Mouse (Mus musculus) CH12.LX (cell line): ENCODE data around the gene Pigo. TPM values are rescaled to one million over a fixed set of nuclear protein-coding genes. Genes with fewer than 3 reads are reported as not detected.
A peak's percentile ranks its signal among the peaks of the same experiment; 100 is the strongest.

Experiments used
- DNase-seq: peaks from one replicate; pipeline ENCODE4 v3.0.0-alpha.2; 2013; ENCODE audit errors: extremely low read depth
- H3K27ac ChIP-seq: 2 replicates; pipeline ENCODE4 v1.5.1; 2012; ENCODE audit warnings: low read depth, mild to moderate bottlenecking, control low read depth, moderate library complexity; ENCODE audit not compliant: insufficient read depth
- H3K27me3 ChIP-seq: replicated peaks from 2 replicates; pipeline ENCODE3; 2012; ENCODE audit warnings: inconsistent platforms
- H3K36me3 ChIP-seq, 2 experiments: replicated peaks in 1 of 2; 2 replicates each; pipeline versions ENCODE3 to v1.6.1; 2012; ENCODE audit warnings: inconsistent platforms in 1 of 2, low read length in 1 of 2, mild to moderate bottlenecking in 1 of 2, mixed read lengths in 1 of 2, moderate library complexity in 1 of 2; ENCODE audit not compliant: control insufficient read depth in 1 of 2, insufficient read depth in 1 of 2
- H3K4me1 ChIP-seq, 2 experiments: 2 replicates each; pipeline ENCODE4 v1.6.1; 2012; ENCODE audit warnings: inconsistent platforms in 1 of 2, moderate library complexity in 1 of 2; ENCODE audit not compliant: insufficient read depth in 2 of 2, control insufficient read depth in 1 of 2
- H3K4me2 ChIP-seq: 2 replicates; pipeline ENCODE4 v1.6.1; 2012; ENCODE audit warnings: low read depth, mild to moderate bottlenecking, control low read depth; ENCODE audit not compliant: poor library complexity, insufficient read depth, severe bottlenecking
- H3K4me3 ChIP-seq, 3 experiments: fragments of 150-350 bp in 1 of 3; sonication (generic) in 1 of 3; replicated peaks in 1 of 3; 2 replicates each; pipeline versions ENCODE3 to v1.5.1; 2011 to 2012; ENCODE audit warnings: low read depth in 2 of 3, low read length in 2 of 3, mild to moderate bottlenecking in 2 of 3, moderate library complexity in 2 of 3, control low read depth in 1 of 3, improper control_type of control experiment in 1 of 3, inconsistent platforms in 1 of 3, mixed read lengths in 1 of 3; ENCODE audit not compliant: poor library complexity in 1 of 3
- H3K79me2 ChIP-seq: replicated peaks from 2 replicates; pipeline ENCODE4 v1.6.1; 2012; ENCODE audit warnings: mild to moderate bottlenecking, moderate library complexity; ENCODE audit not compliant: control insufficient read depth, poor library complexity, insufficient read depth, severe bottlenecking; ENCODE audit errors: extremely low read depth
- H3K9ac ChIP-seq: 2 replicates; pipeline ENCODE4 v1.6.1; 2012; ENCODE audit warnings: low read depth, mild to moderate bottlenecking, control low read depth, moderate library complexity; ENCODE audit not compliant: insufficient read depth
- H3K9me3 ChIP-seq: replicated peaks from 2 replicates; pipeline ENCODE3; 2012; ENCODE audit warnings: low read length, inconsistent platforms, mixed read lengths
- CHD1 ChIP-seq: IDR thresholded peaks from 2 replicates; pipeline ENCODE4 v1.6.1; 2012; ENCODE audit warnings: low read depth, low read length, improper control_type of control experiment, inconsistent platforms
- CHD2 ChIP-seq: IDR thresholded peaks from 2 replicates; pipeline ENCODE4 v1.6.1; 2011; ENCODE audit warnings: low read length, improper control_type of control experiment
- CTCF ChIP-seq, 2 experiments: IDR thresholded peaks in 1 of 2; conservative IDR thresholded peaks in 1 of 2; 2 replicates each; pipeline ENCODE4 v1.5.1; 2011 to 2012; ENCODE audit warnings: low read depth in 2 of 2, low read length in 2 of 2, improper control_type of control experiment in 1 of 2, inconsistent platforms in 1 of 2, mild to moderate bottlenecking in 1 of 2, moderate library complexity in 1 of 2
- EP300 ChIP-seq: IDR thresholded peaks from 2 replicates; pipeline ENCODE4 v1.6.1; 2011; ENCODE audit warnings: low read length, improper control_type of control experiment
- IRF4 ChIP-seq: IDR thresholded peaks from 2 replicates; pipeline ENCODE4 v1.6.1; 2014; ENCODE audit warnings: low read depth, mild to moderate bottlenecking, inconsistent platforms, low read length, improper control_type of control experiment
- JUN ChIP-seq: IDR thresholded peaks from 2 replicates; pipeline ENCODE4 v1.6.1; 2011; ENCODE audit warnings: low read depth, mild to moderate bottlenecking, low read length, improper control_type of control experiment, moderate library complexity; ENCODE audit not compliant: insufficient read depth
- KAT2A ChIP-seq: IDR thresholded peaks from 2 replicates; pipeline ENCODE4 v1.6.1; 2012; ENCODE audit warnings: low read length, improper control_type of control experiment, inconsistent platforms; ENCODE audit not compliant: insufficient replicate concordance
- MAFK ChIP-seq: IDR thresholded peaks from 2 replicates; pipeline ENCODE4 v1.6.1; 2011; ENCODE audit warnings: low read length, improper control_type of control experiment; ENCODE audit not compliant: insufficient replicate concordance
- MAX ChIP-seq: IDR thresholded peaks from 2 replicates; pipeline ENCODE4 v1.6.1; 2011; ENCODE audit warnings: low read length, improper control_type of control experiment
- MAZ ChIP-seq: IDR thresholded peaks from 2 replicates; pipeline ENCODE4 v1.6.1; 2012; ENCODE audit warnings: low read depth, mild to moderate bottlenecking, inconsistent platforms, low read length, improper control_type of control experiment, moderate library complexity
- MEF2A ChIP-seq: IDR thresholded peaks from 2 replicates; pipeline ENCODE4 v1.6.1; 2014; ENCODE audit warnings: low read depth, mild to moderate bottlenecking, inconsistent platforms, low read length, improper control_type of control experiment, borderline replicate concordance
- MXI1 ChIP-seq: IDR thresholded peaks from 2 replicates; pipeline ENCODE4 v1.6.1; 2011; ENCODE audit warnings: mild to moderate bottlenecking, low read depth, low read length, improper control_type of control experiment
- PAX5 ChIP-seq: IDR thresholded peaks from 2 replicates; pipeline ENCODE4 v1.6.1; 2012; ENCODE audit warnings: low read length, inconsistent platforms, mixed read lengths
- POLR2A ChIP-seq: IDR thresholded peaks from 2 replicates; pipeline ENCODE4 v1.6.1; 2011; ENCODE audit warnings: low read depth, mild to moderate bottlenecking, improper control_type of control experiment, low read length
- SIN3A ChIP-seq: IDR thresholded peaks from 2 replicates; pipeline ENCODE4 v1.6.1; 2012; ENCODE audit warnings: low read length, improper control_type of control experiment, inconsistent platforms
- SMC3 ChIP-seq: IDR thresholded peaks from 2 replicates; pipeline ENCODE4 v1.6.1; 2011; ENCODE audit warnings: low read depth, low read length, improper control_type of control experiment
- TBP ChIP-seq: conservative IDR thresholded peaks from 2 replicates; pipeline ENCODE4 v1.6.1; 2011; ENCODE audit warnings: low read depth, low read length, improper control_type of control experiment
- ZKSCAN1 ChIP-seq: IDR thresholded peaks from 2 replicates; pipeline ENCODE4 v1.6.1; 2012; ENCODE audit warnings: low read depth, inconsistent platforms, low read length, improper control_type of control experiment, borderline replicate concordance
- ZMIZ1 ChIP-seq: IDR thresholded peaks from 2 replicates; pipeline ENCODE4 v1.6.1; 2012; ENCODE audit warnings: low read depth, mild to moderate bottlenecking, inconsistent platforms, low read length, improper control_type of control experiment
- dilution Hi-C: fragments of 300-500 bp; cut with MboI; formaldehyde crosslinking; loops from 2 replicates; pipeline ENCODE4 v1.14.3; 2020; ENCODE audit warnings: low sequenced_read_pairs; ENCODE audit not compliant: extremely low pct_unique_long_range_greater_than_20kb, extremely low pct_ligation_motif_present
- in situ Hi-C: fragments of 300-500 bp; cut with MboI; formaldehyde crosslinking; loops from 3 replicates; pipeline ENCODE4 v1.14.3; 2019; ENCODE audit warnings: low sequenced_read_pairs, low pct_ligation_motif_present, low pct_unique_long_range_greater_than_20kb, mixed read lengths
- polyA plus RNA-seq: library from polyadenylated mRNA; unstranded; fragments of >175 nt; gene quantifications from 2 replicates; pipeline ENCODE4 v1.2.1, GENCODE M21; 2012; ENCODE audit warnings: low read depth; ENCODE audit not compliant: insufficient read length
- total RNA-seq, 2 experiments: library from RNA; depleted of rRNA; stranded (reverse); fragments of 300-350 nt in 1 of 2; fragments of >200 nt in 1 of 2; gene quantifications; 2 replicates each; pipeline ENCODE4 v1.2.3; 2012 to 2014

Pigo gene
- total and polyA plus RNA-seq, 3 experiments: 8.0 to 19.4 (median 18.7) TPM

DNA sequence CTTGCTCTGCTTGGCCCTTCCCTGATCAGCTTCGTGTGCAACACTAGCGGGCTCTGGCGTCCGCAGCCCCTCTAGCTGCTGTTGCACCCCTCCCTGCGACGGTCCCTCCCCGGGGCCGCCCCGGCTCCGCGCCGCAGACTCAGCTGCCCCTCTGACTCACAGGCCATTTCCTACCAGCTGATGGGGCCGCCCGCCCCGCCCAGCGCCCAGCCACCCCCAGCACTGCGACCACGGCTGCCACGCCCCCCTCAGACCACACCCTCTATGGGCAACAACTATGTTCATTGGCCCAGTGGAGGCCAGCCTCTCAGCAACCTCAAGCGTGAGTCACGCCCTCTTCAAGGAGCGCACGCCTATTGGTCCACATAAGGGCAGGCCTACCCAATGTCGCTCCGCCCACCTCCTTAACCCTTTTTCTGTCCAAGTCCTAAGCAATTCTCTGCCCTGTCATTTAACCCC lies 14.5 kb upstream of the Pigo start (continued):
- TF ChIP-seq IRF4: peak; percentile 43; the same call in 1 of the 2 replicates
- TF ChIP-seq CHD2: 0 out of 2 replicates have a peak, but pooled peaks have one; percentile 14
- TF ChIP-seq EP300: no peak

DNA sequence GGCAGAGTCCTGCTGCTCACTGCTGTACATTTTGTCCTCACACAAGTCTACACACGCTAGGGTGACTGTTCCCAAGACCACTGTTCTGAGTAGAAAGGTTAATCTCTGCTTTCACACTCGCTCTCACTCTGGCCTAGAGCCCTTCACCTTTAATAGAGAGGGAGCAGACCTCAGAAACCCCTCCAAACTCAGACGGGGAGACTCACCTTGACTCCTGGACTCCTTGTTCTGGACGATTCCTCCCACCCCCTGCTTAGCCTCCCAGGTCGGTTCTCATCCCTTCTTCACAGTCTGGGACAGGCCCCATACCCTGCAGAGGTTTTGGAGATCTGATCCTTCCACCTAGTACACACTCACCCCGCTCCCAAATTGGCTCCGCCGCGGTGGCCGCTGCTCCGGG lies 14.0 kb upstream of the Pigo start:
- Histone ChIP-seq H3K9me3 (no peaks in the 10 kb centered on the region), H3K36me3 (peaks cover 0 to 22% of the 10 kb centered on the region in 2 experiments), H3K4me2 (peak overlapping the region; percentile 66), H3K27me3 (no peaks in the 10 kb centered on the region), H3K9ac (peak overlapping the region; percentile 69), H3K4me3 (peak overlapping the region; percentile 49 to 84 (median 58)), H3K79me2 (no peaks in the 10 kb centered on the region), H3K27ac (no peak overlapping the region), H3K4me1 (peaks cover 18 to 74% of the 10 kb centered on the region in 2 experiments)
- DNase-seq: no peak
- TF ChIP-seq SIN3A: no peak
- TF ChIP-seq CTCF (conservative IDR thresholded peaks at IDR 0.05 in 1 of 2, IDR thresholded peaks at IDR 0.05 in 1 of 2; ENCODE audit: low read depth in 2 of 2, low read length in 2 of 2): no peak
- no peak for TF ChIP-seq MAFK
- no peak for TF ChIP-seq MEF2A
- TF ChIP-seq CHD2: no peak
- TF ChIP-seq SMC3: no peak
- no peak for TF ChIP-seq MXI1
- TF ChIP-seq ZMIZ1: no peak
- TF ChIP-seq PAX5: no peak
- no peak for TF ChIP-seq MAX
- no peak for TF ChIP-seq KAT2A
- no peak for TF ChIP-seq EP300
- no peak for TF ChIP-seq POLR2A
- no peak for TF ChIP-seq CHD1
- no peak for TF ChIP-seq ZKSCAN1
- no peak for TF ChIP-seq TBP
- no peak for TF ChIP-seq JUN
- TF ChIP-seq MAZ: no peak
- in situ Hi-C loops (no loop called here), dilution Hi-C loops (no loop called here)
